Mouse (Mus musculus): ENCODE results near the gene Limk2.

- TF ChIP-seq CTCF (IDR thresholded peaks at IDR 0.05; ENCODE audit: low read depth) (no peak), EP300 (IDR thresholded peaks at IDR 0.05; ENCODE audit: low read depth) (no peak)
These were observed 62.6 kb downstream of the Limk2 start for GRCm38 (mm10) chr11:3346351-3346750.

Data from heart, postnatal 0 days (tissue).